Mouse (Mus musculus): Measurements from ENCODE around the gene Chst13. TPM values are rescaled to one million over a fixed set of nuclear protein-coding genes. Genes with fewer than 3 reads are reported as not detected.
A peak's percentile ranks its signal among the peaks of the same experiment; 100 is the strongest.

Gene Chst13
- total RNA-seq (2012; rRNA removed), result 0.54 and 0.74 TPM in 2 replicates

DNA sequence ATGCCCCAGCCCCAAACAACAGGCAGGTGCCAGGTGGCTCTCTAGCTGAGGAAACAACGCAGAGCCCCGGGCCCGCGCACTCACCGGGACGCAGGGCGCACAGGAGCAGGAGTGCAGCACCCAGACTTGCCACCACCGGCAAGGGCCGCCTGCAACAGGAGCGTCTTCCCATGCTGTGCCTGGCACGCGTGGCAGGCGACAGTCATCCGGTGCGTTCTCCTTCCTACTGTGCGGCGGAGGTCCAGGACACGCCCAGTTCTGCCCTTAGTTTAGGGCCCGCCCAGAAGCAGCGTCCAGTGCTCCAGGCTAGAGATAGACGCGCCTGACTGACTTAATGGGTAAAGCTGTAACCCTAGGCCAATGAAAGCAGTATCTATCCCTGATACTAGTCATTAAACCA, at the start of gene Chst13:
Chst13 (minus strand) TSS at position 195 of the 400 bp plus-strand sequence.
- TF ChIP-seq MAFK (IDR thresholded peaks at IDR 0.05; ENCODE audit: insufficient read depth, low read depth, low read length) (no peak), ZC3H11A (IDR thresholded peaks at IDR 0.05; ENCODE audit: borderline replicate concordance, low read depth, low read length) (no peak), CHD2 (IDR thresholded peaks at IDR 0.05; ENCODE audit: low read depth, low read length) (no peak), ZNF384 (IDR thresholded peaks at IDR 0.05; ENCODE audit: low read depth, low read length) (no peak), HCFC1 (IDR thresholded peaks at IDR 0.05; ENCODE audit: borderline replicate concordance, insufficient read depth, low read length) (no peak)
- no peaks in the 10 kb centered on the region for H3K36me3 ChIP-seq (ENCODE audit: control insufficient read depth, insufficient read depth, low read length, poor library complexity, severe bottlenecking)
- DNase-seq (ENCODE audit: low read depth, low spot score), result no peak
- H3K9ac ChIP-seq (ENCODE audit: insufficient read depth, low read depth, low read length, poor library complexity, severe bottlenecking), result peak within 1 kb of the TSS; percentile 2; the same call in 1 of the 2 replicates
- in situ Hi-C loops (cut with MboI; ENCODE audit: low sequenced_read_pairs in 2 of 2, unreplicated experiment in 2 of 2), result loop anchor here in 1 of 2 experiments (25.0 kb wide), 1 partner anchor 638 kb away; no protein-coding TSS in a partner anchor
- no peak within 1 kb of the TSS for H3K27ac ChIP-seq (ENCODE audit: insufficient read depth, low read depth, low read length, poor library complexity, severe bottlenecking)
- H3K9me3 ChIP-seq (ENCODE audit: control insufficient read depth, insufficient read depth, low read depth, low read length), result no peaks in the 10 kb centered on the region
- H3K4me3 ChIP-seq (ENCODE audit: insufficient read depth in 1 of 2, low read depth in 1 of 2, low read length in 2 of 2, poor library complexity in 1 of 2, severe bottlenecking in 1 of 2), result peak within 1 kb of the TSS; percentile 36 to 56; a peak in 3 of 4 replicates
- H3K4me1 ChIP-seq (ENCODE audit: control insufficient read depth in 2 of 2, insufficient read depth in 2 of 2, low read length in 2 of 2, poor library complexity in 1 of 2), result 0 out of 4 replicates have a peak, but pooled peaks cover 0 to 3% of the 10 kb centered on the region in 2 experiments

DNA sequence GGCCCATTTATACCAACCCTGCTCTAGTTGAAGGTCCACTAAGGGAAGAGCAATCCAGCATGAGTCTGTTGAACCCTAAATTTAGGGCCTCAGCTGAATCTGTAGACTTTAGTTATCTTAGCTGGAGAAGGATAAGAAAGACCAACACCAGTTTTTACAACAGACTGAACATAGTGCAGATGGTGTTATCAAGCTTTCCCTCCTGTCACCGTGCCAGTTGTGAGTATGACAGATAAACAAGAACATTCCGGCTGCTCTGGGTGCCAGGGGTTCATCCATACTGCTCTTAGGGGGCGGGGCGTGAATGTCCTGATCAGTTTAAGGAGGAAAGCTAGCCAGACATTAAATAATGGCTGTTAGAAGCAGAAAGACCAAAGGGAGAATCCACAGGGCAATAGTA, 49.7 kb upstream of the Chst13 start:
- Histone ChIP-seq H3K36me3 (ENCODE audit: control insufficient read depth, insufficient read depth, low read length, poor library complexity, severe bottlenecking) (peaks cover 24% of the 10 kb centered on the region), H3K9me3 (ENCODE audit: control insufficient read depth, insufficient read depth, low read depth, low read length) (no peaks in the 10 kb centered on the region), H3K4me1 (ENCODE audit: control insufficient read depth in 2 of 2, insufficient read depth in 2 of 2, low read length in 2 of 2, poor library complexity in 1 of 2) (peaks cover 0 to 3% of the 10 kb centered on the region in 2 experiments; a peak in 2 of 4 replicates), H3K9ac (ENCODE audit: insufficient read depth, low read depth, low read length, poor library complexity, severe bottlenecking) (no peak overlapping the region), H3K27ac (ENCODE audit: insufficient read depth, low read depth, low read length, poor library complexity, severe bottlenecking) (no peak overlapping the region), H3K4me3 (ENCODE audit: insufficient read depth in 1 of 2, low read depth in 1 of 2, low read length in 2 of 2, poor library complexity in 1 of 2, severe bottlenecking in 1 of 2) (no peak overlapping the region)
- DNase-seq (ENCODE audit: low read depth, low spot score), result no peak
- in situ Hi-C loops (cut with MboI; ENCODE audit: low sequenced_read_pairs in 2 of 2, unreplicated experiment in 2 of 2), result no loop called here
- TF ChIP-seq ZNF384 (IDR thresholded peaks at IDR 0.05; ENCODE audit: low read depth, low read length), result no peak
- no peak for TF ChIP-seq HCFC1 (IDR thresholded peaks at IDR 0.05; ENCODE audit: borderline replicate concordance, insufficient read depth, low read length)
- no peak for TF ChIP-seq CHD2 (IDR thresholded peaks at IDR 0.05; ENCODE audit: low read depth, low read length)
- TF ChIP-seq MAFK (IDR thresholded peaks at IDR 0.05; ENCODE audit: insufficient read depth, low read depth, low read length), result no peak
- TF ChIP-seq ZC3H11A (IDR thresholded peaks at IDR 0.05; ENCODE audit: borderline replicate concordance, low read depth, low read length), result no peak

DNA sequence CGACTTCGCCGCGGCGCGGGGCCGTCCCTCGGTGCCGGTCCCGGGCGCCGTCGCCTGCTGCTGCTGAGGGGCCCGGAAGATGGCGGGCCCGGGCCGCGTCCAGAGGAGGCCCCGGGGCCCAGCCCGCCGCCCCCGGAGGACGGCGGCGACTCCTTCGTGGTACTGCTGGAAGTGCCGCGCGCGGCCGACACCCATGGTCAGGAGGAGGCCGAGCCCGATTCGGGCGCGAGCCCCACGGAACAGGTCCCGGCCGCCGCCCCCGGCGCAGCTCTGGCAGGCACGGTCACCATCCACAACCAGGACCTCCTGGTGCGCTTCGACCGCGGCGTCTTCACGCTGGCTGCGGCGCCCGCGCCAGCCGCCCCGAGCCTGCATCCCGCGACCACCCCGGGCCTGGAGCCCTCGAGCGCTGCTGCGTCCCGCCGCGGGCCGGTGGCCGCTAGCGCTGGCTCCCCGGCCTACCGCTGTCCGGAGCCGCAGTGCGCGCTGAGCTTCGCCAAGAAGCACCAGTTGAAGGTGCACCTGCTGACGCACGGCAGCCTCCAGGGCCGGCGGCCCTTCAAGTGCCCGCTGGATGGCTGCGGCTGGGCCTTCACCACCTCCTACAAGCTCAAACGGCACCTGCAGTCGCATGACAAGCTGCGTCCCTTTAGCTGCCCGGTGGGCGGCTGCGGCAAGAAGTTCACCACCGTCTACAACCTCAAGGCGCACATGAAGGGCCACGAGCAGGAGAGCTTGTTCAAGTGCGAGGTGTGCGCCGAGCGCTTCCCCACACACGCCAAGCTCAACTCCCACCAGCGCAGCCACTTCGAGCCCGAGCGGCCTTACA, 45.0 kb upstream of the Chst13 start:
- Histone ChIP-seq H3K4me1 (ENCODE audit: control insufficient read depth in 2 of 2, insufficient read depth in 2 of 2, low read length in 2 of 2, poor library complexity in 1 of 2) (peaks cover 3 to 9% of the 10 kb centered on the region in 2 experiments; a peak in 3 of 4 replicates), H3K27ac (ENCODE audit: insufficient read depth, low read depth, low read length, poor library complexity, severe bottlenecking) (no peak overlapping the region)
- TF ChIP-seq MAFK (IDR thresholded peaks at IDR 0.05; ENCODE audit: insufficient read depth, low read depth, low read length), result no peak
- no peak for TF ChIP-seq CHD2 (IDR thresholded peaks at IDR 0.05; ENCODE audit: low read depth, low read length)
- no peak for TF ChIP-seq ZC3H11A (IDR thresholded peaks at IDR 0.05; ENCODE audit: borderline replicate concordance, low read depth, low read length)
- TF ChIP-seq HCFC1 (IDR thresholded peaks at IDR 0.05; ENCODE audit: borderline replicate concordance, insufficient read depth, low read length), result no peak
- TF ChIP-seq ZNF384 (IDR thresholded peaks at IDR 0.05; ENCODE audit: low read depth, low read length), result no peak

DNA sequence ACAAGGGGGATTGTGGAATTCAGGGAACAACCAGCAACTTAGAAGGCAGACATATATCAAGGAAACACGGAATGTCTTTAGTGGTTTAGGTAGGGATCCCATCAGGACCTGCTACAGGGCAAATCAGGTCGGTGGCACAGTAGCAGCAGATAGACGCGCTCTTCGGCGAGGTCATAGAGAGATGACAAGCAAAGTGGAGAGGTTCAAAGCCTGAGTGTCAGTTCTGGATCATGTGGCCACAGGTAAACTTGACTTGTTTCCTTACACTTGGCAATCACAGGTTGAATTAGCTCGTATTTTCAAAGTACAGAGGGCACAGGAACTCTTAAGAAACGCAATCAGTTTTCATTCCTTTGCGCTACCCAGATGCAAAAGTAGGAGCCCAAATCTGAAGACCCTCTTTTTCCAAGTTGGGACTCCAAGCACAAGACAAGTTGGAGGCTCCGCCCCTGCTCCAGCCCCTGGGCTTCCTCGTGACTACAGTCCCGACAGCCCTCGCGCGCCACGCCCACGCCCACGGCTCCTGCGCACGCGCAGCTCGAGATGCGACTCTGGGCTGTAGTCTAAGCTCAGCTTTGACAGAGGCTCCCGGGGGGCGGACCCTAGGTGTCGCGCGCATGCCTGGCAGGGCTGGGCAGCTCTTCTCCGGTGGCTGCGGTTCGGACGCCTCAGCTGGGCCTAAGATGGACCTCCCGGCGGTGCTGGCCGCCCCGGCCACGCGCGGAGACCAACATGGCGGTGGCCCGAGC, 44.2 kb upstream of the Chst13 start, which contains the start of gene Zxdc:
Zxdc (plus strand) TSS at position 517 of the 749 bp plus-strand sequence.
- DNase-seq (ENCODE audit: low read depth, low spot score), result peak; percentile 96
- Histone ChIP-seq H3K9ac (ENCODE audit: insufficient read depth, low read depth, low read length, poor library complexity, severe bottlenecking) (peak within 1 kb of the TSS; percentile 86), H3K9me3 (ENCODE audit: control insufficient read depth, insufficient read depth, low read depth, low read length) (no peaks in the 10 kb centered on the region), H3K27ac (ENCODE audit: insufficient read depth, low read depth, low read length, poor library complexity, severe bottlenecking) (no peak within 1 kb of the TSS), H3K4me3 (ENCODE audit: insufficient read depth in 1 of 2, low read depth in 1 of 2, low read length in 2 of 2, poor library complexity in 1 of 2, severe bottlenecking in 1 of 2) (peak within 1 kb of the TSS; percentile 70 to 91), H3K4me1 (ENCODE audit: control insufficient read depth in 2 of 2, insufficient read depth in 2 of 2, low read length in 2 of 2, poor library complexity in 1 of 2) (peaks cover 3 to 9% of the 10 kb centered on the region in 2 experiments; a peak in 3 of 4 replicates), H3K36me3 (ENCODE audit: control insufficient read depth, insufficient read depth, low read length, poor library complexity, severe bottlenecking) (peaks cover 11% of the 10 kb centered on the region)
- in situ Hi-C loops (cut with MboI; ENCODE audit: low sequenced_read_pairs in 2 of 2, unreplicated experiment in 2 of 2), result no loop called here
- TF ChIP-seq HCFC1 (IDR thresholded peaks at IDR 0.05; ENCODE audit: borderline replicate concordance, insufficient read depth, low read length) (no peak), ZNF384 (IDR thresholded peaks at IDR 0.05; ENCODE audit: low read depth, low read length) (no peak), MAFK (IDR thresholded peaks at IDR 0.05; ENCODE audit: insufficient read depth, low read depth, low read length) (no peak), ZC3H11A (IDR thresholded peaks at IDR 0.05; ENCODE audit: borderline replicate concordance, low read depth, low read length) (no peak), CHD2 (IDR thresholded peaks at IDR 0.05; ENCODE audit: low read depth, low read length) (no peak)

More for the DNA sequence above, 45.0 kb upstream of the Chst13 start:
- Histone ChIP-seq H3K4me3 (ENCODE audit: insufficient read depth in 1 of 2, low read depth in 1 of 2, low read length in 2 of 2, poor library complexity in 1 of 2, severe bottlenecking in 1 of 2) (peak overlapping the region; percentile 70 to 91), H3K36me3 (ENCODE audit: control insufficient read depth, insufficient read depth, low read length, poor library complexity, severe bottlenecking) (peaks cover 11% of the 10 kb centered on the region), H3K9me3 (ENCODE audit: control insufficient read depth, insufficient read depth, low read depth, low read length) (no peaks in the 10 kb centered on the region), H3K9ac (ENCODE audit: insufficient read depth, low read depth, low read length, poor library complexity, severe bottlenecking) (peak overlapping the region; percentile 86)
- in situ Hi-C loops (cut with MboI; ENCODE audit: low sequenced_read_pairs in 2 of 2, unreplicated experiment in 2 of 2), result no loop called here
- DNase-seq (ENCODE audit: low read depth, low spot score), result peak; percentile 22

All from ES-E14 (cell line).